Mouse (Mus musculus) heart, adult 2 months (tissue): ENCODE data around the gene Sf1. TPM values are rescaled to one million over a fixed set of nuclear protein-coding genes. Genes with fewer than 3 reads are reported as not detected.

Experiments used
- DNase-seq, 2 experiments: peaks; one replicate each; pipeline ENCODE4 v3.0.0; 2021
- H3K27ac ChIP-seq: fragments of 200-600 bp; 2 replicates; pipeline ENCODE4 v1.8.1; 2022
- H3K27me3 ChIP-seq: fragments of 200-500 bp; 2 replicates; pipeline ENCODE4 v1.6.1; 2012; ENCODE audit warnings: mild to moderate bottlenecking, low read length, inconsistent platforms, mixed read lengths; ENCODE audit not compliant: control insufficient read depth, insufficient read depth
- H3K36me3 ChIP-seq: fragments of 200-500 bp; 2 replicates; pipeline ENCODE4 v1.6.1; 2012; ENCODE audit warnings: low read length, inconsistent platforms; ENCODE audit not compliant: control insufficient read depth, insufficient read depth
- H3K4me1 ChIP-seq: fragments of 200-500 bp; 2 replicates; pipeline ENCODE4 v1.6.1; 2011; ENCODE audit warnings: low read length; ENCODE audit not compliant: control insufficient read depth, insufficient read depth
- H3K4me3 ChIP-seq: fragments of 200-600 bp; 2 replicates; pipeline ENCODE4 v1.8.1; 2022
- H3K79me2 ChIP-seq: fragments of 200-500 bp; replicated peaks from 2 replicates; pipeline ENCODE4 v1.6.1; 2012; ENCODE audit warnings: mild to moderate bottlenecking, inconsistent platforms, low read length, moderate library complexity, mixed read lengths; ENCODE audit not compliant: control insufficient read depth, insufficient read depth
- H3K9ac ChIP-seq: fragments of 200-500 bp; 2 replicates; pipeline ENCODE4 v1.6.1; 2012; ENCODE audit warnings: low read depth, mild to moderate bottlenecking, control low read depth, inconsistent platforms, low read length, mixed read lengths
- CTCF ChIP-seq: fragments of 200-600 bp; IDR thresholded peaks from 2 replicates; pipeline ENCODE4 v1.8.1; 2022; ENCODE audit warnings: antibody characterized with exemption, mild to moderate bottlenecking, moderate library complexity
- EP300 ChIP-seq: fragments of 200-500 bp; IDR thresholded peaks from 2 replicates; pipeline ENCODE4 v1.6.1; 2011; ENCODE audit warnings: low read depth, low read length, control low read depth; ENCODE audit not compliant: insufficient read depth
- POLR2A ChIP-seq: fragments of 200-500 bp; IDR thresholded peaks from 2 replicates; pipeline ENCODE4 v1.6.1; 2011; ENCODE audit warnings: mild to moderate bottlenecking, low read depth, low read length, control low read depth; ENCODE audit not compliant: insufficient read depth
- WGBS: fragments of 180-500 bp; shearing (Covaris S2); methylation state at CpG from one replicate; pipeline ENCODE4 v1.1.7; 2018; 5-methylcytosine and 5-hydroxymethylcytosine counted together
- intact Hi-C: fragments of 180-260 bp; cut with DNase I; formaldehyde crosslinking; loops from one replicate; pipeline ENCODE4 v1.15.1; 2025
- polyA plus RNA-seq: library from polyadenylated mRNA; depleted of rRNA; stranded (reverse); fragments of >200 nt; gene quantifications from 2 replicates; pipeline ENCODE4 v1.2.3, GENCODE M21; 2012
- total RNA-seq, 2 experiments: library from RNA; stranded (reverse); gene quantifications; 2 replicates each; pipeline ENCODE4 v1.2.3; 2021

The Sf1 gene
- total and polyA plus RNA-seq, 3 experiments: 58.5 to 103 (median 93.0) TPM

DNA sequence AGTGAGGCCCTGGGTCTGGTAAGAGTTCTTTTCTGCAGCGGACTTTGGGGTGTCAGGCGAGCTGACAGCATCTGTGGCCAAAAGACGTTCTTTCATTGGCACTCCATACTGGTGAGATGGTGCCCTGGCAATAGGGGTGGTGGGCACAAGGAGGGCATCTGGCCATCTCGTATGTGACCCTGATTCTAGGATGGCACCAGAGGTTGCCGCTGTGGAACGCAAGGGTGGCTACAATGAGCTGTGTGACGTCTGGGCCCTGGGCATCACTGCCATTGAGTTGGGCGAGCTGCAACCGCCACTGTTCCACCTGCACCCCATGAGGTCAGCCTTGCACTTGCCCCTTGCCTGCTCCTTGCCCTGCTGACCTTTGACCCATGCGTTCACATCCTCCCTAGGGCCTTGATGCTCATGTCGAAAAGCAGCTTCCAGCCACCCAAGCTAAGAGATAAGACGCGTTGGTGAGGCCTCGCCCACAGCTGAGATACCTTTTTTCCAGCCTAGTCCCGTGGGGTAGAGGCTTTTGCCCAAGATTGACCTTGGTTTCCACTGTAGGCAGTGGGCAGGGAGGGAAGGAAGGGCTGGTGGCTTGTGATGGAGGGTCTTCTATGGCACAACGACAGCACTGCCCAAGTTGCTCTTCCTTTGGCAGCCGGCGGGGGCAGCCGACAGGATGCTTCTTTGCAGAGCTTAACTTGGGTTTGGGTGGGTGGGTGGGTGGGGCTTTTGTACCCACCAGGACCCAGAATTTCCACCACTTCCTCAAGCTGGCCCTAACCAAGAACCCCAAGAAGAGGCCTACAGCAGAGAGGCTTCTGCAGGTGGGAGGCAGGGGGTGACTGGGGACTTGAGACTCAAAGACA, 20.2 kb upstream of the Sf1 start:
- Histone ChIP-seq H3K27ac (no peak overlapping the region; the same call in 1 of the 2 replicates), H3K27me3 (no peaks in the 10 kb centered on the region), H3K79me2 (no peaks in the 10 kb centered on the region), H3K9ac (no peak overlapping the region; the same call in 1 of the 2 replicates), H3K4me3 (peak overlapping the region; percentile 13), H3K36me3 (no peaks in the 10 kb centered on the region), H3K4me1 (peaks cover 13% of the 10 kb centered on the region)
- intact Hi-C loops: loop anchor here (2.0 kb wide), 1 partner anchor 56 kb away; the partner anchor contains the start of gene Rasgrp2
- no peak for DNase-seq
- TF ChIP-seq EP300 (no peak), CTCF (peak; percentile 21), POLR2A (no peak)
- WGBS: 71% methylated on average over 19 of the region's 19 CpGs

DNA sequence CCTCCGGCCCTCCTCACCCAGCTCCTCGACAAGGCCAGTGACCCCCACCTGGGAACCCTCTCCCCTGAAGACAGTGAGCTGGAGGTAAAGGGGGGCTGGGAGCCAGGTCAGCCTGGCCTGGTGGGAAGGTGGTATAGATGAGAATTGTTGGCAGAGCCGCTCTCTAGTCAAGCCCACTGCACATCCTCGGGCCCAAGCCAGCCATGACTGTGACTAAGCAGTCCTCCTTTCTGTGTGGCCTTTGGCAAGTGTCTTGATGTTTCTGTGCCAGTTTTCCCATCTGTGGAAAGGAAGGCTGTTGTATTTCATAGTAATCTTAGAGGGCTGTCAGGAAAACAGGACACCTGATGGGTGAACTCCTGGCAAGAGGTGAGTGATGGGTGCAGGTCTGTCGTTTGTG, 19.5 kb upstream of the Sf1 start:
- no peaks in the 10 kb centered on the region for H3K79me2 ChIP-seq
- DNase-seq: no peak
- H3K4me1 ChIP-seq: peaks cover 13% of the 10 kb centered on the region
- no peak overlapping the region for H3K4me3 ChIP-seq
- no peak overlapping the region for H3K9ac ChIP-seq
- WGBS: 78% methylated on average over 5 of the region's 5 CpGs
- intact Hi-C loops: loop anchor here (2.0 kb wide), 2 partner anchors 17 to 55 kb away; partner anchors contain the start of gene Rasgrp2
- no peaks in the 10 kb centered on the region for H3K36me3 ChIP-seq
- H3K27ac ChIP-seq: no peak overlapping the region
- TF ChIP-seq CTCF (no peak), EP300 (no peak), POLR2A (no peak)
- no peaks in the 10 kb centered on the region for H3K27me3 ChIP-seq

DNA sequence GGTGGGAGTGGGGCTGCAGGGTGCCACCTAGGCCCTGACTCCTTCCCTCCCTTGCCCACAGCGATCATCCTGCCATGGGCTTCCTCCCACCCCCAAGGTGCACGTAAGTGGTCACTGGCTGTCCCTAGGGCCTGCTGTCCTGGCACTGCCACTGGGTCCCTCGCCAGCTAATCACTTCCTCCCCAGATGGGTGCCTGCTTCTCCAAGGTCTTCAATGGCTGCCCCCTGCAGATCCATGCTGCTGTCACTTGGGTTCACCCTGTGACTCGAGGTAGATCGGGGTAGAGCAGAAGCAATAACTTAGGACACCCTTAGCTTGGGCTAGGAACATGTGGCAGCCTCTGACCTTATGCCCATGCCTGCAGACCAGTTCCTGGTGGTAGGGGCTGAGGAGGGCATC, 17.5 kb upstream of the Sf1 start:
- peaks cover 11% of the 10 kb centered on the region for H3K4me1 ChIP-seq
- TF ChIP-seq POLR2A: no peak
- TF ChIP-seq EP300: no peak
- no peak for TF ChIP-seq CTCF
- no peak overlapping the region for H3K9ac ChIP-seq
- H3K36me3 ChIP-seq: no peaks in the 10 kb centered on the region
- 73% methylated on average over 5 of the region's 5 CpGs for WGBS
- no peak overlapping the region for H3K27ac ChIP-seq
- no peaks in the 10 kb centered on the region for H3K79me2 ChIP-seq
- DNase-seq: no peak
- no peaks in the 10 kb centered on the region for H3K27me3 ChIP-seq
- intact Hi-C loops: no loop called here
- H3K4me3 ChIP-seq: no peak overlapping the region

DNA sequence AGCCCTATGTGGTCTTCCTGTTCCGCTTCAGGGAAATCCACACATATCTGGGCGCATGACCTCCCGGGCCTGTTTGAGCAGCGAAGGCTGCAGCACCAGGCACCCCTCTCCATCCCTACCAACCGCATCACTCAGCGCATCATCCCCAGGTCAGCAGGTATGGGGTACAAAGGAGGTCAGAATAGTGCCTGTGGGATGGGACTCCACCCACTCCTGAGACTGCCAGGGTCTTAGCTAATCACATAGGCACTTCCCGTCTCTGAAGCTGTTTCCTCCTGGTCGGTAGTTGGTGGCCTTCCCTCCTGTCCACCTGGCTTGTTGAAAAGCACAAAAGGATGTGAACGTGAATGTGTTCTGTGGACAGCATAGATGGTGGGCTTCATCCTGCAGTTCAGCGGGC, 16.8 kb upstream of the Sf1 start:
- Histone ChIP-seq H3K36me3 (no peaks in the 10 kb centered on the region), H3K79me2 (no peaks in the 10 kb centered on the region), H3K4me1 (peaks cover 11% of the 10 kb centered on the region), H3K9ac (no peak overlapping the region), H3K4me3 (no peak overlapping the region), H3K27me3 (no peaks in the 10 kb centered on the region), H3K27ac (0 out of 2 replicates have a peak overlapping the region, but pooled peaks have one; percentile 2)
- intact Hi-C loops: no loop called here
- WGBS: 63% methylated on average over 10 of the region's 10 CpGs
- DNase-seq: peak in 1 of 2 experiments; percentile 30
- TF ChIP-seq CTCF (no peak), POLR2A (no peak), EP300 (no peak)

DNA sequence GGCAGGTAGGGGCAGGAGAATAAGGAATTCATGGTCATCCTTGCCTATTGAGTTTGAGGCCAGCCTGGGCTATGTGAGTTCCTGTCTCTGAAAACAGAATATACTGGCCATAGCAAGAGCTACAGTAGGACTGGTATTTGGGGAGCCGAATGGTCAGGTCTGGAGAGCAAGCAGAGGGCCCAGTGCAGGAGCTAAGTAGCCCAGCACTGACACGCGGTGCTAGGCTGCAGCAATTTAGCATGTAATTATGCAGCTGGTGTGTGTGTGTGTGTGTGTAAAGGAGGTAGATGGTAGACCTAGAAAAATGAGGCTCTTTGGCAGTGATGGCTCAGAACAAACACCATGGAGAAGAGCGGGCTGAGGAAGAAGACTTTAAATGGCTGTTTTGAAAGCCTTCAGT, 15.9 kb upstream of the Sf1 start:
- no peak for DNase-seq
- no peak overlapping the region for H3K4me3 ChIP-seq
- no peaks in the 10 kb centered on the region for H3K79me2 ChIP-seq
- no peak overlapping the region for H3K27ac ChIP-seq
- H3K27me3 ChIP-seq: no peaks in the 10 kb centered on the region
- no peak overlapping the region for H3K9ac ChIP-seq
- no peak for TF ChIP-seq EP300
- no peaks in the 10 kb centered on the region for H3K36me3 ChIP-seq
- intact Hi-C loops: no loop called here
- H3K4me1 ChIP-seq: peaks cover 9% of the 10 kb centered on the region
- 93% methylated on average over 4 of the region's 4 CpGs for WGBS

DNA sequence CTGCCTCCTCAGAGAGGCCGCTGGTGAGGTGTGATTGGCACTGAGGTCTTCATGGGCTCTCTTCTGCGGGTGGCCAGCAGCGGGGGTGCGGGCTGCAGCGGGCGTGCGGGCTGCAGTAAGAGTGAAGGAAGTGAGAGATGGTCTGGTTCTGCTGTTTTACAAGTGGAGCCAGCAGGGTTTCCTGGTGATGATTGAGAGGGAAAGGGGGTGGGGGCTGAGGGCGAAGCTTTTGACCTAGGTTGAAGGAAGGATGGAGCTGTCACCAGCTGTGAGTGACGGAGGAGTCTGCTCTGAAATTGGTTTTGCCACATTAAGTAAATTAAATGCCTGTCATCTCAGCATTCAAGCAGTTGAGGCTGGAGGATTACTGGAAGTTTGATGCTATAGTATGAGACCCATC, 14.8 kb upstream of the Sf1 start:
- Histone ChIP-seq H3K27ac (peak overlapping the region; percentile 39), H3K4me3 (no peak overlapping the region), H3K9ac (no peak overlapping the region), H3K79me2 (no peaks in the 10 kb centered on the region), H3K36me3 (no peaks in the 10 kb centered on the region), H3K27me3 (no peaks in the 10 kb centered on the region), H3K4me1 (peaks cover 6% of the 10 kb centered on the region)
- intact Hi-C loops: no loop called here
- DNase-seq: no peak
- TF ChIP-seq POLR2A: no peak
- no peak for TF ChIP-seq CTCF
- TF ChIP-seq EP300: no peak
- WGBS: 53% methylated on average over 9 of the region's 9 CpGs
